Mouse (Mus musculus) hematopoietic stem cell, adult 5-6 weeks (primary cell): ENCODE results near the gene Slc22a7. TPM values are rescaled to one million over a fixed set of nuclear protein-coding genes. Genes with fewer than 3 reads are reported as not detected.

Source experiments
- ATAC-seq, 2 experiments: fragments of 125-278 bp in 1 of 2; replicated peaks in 1 of 2; 2 replicates each; pipeline ENCODE4 v1.8.0; 2016 to 2017; ENCODE audit warnings: inconsistent platforms in 2 of 2, mild to moderate bottlenecking in 2 of 2, moderate number of reproducible peaks in 2 of 2, low read depth in 1 of 2, moderate TSS enrichment in 1 of 2; ENCODE audit not compliant: low FRiP score in 2 of 2, poor library complexity in 2 of 2, severe bottlenecking in 2 of 2, insufficient read depth in 1 of 2, low TSS enrichment in 1 of 2
- total RNA-seq: library from RNA; stranded (forward); fragments of 172-1452, 232-1000 nt; gene quantifications from 2 replicates; pipeline ENCODE4 v1.2.3, GENCODE M21; 2017

Gene Slc22a7
- total RNA-seq, 1 experiment from 2014 or later, result not detected

GRCm38 (mm10) chr17:46452683-46453082 is 14.4 kb upstream of the Slc22a7 start:
- no peak for ATAC-seq

- ATAC-seq, result no peak
These were observed 8.0 kb upstream of the Slc22a7 start for GRCm38 (mm10) chr17:46446264-46446663.

- ATAC-seq, result no peak
These were observed 6.8 kb upstream of the Slc22a7 start for GRCm38 (mm10) chr17:46444839-46445579.

GRCm38 (mm10) chr17:46439176-46439575 is 919 bp upstream of the Slc22a7 start:
- ATAC-seq, result no peak

GRCm38 (mm10) chr17:46436672-46437366 is 1.4 kb downstream of the Slc22a7 start:
- ATAC-seq, result peak; percentile 61 to 75; a peak in 3 of 4 replicates

GRCm38 (mm10) chr17:46433627-46434026 is 4.6 kb downstream of the Slc22a7 start:
- ATAC-seq, result peak in 1 of 2 experiments; percentile 36; a peak in 1 of 4 replicates

- no peak for ATAC-seq
These were observed 9.4 kb downstream of the Slc22a7 start, which contains the start of gene Crip3 for GRCm38 (mm10) chr17:46428761-46429414. Crip3 (plus strand) TSS chr17:46428926.

- no peak for ATAC-seq
These were observed 11.8 kb downstream of the Slc22a7 start for GRCm38 (mm10) chr17:46426496-46426895.

- no peak for ATAC-seq
These were observed 18.5 kb downstream of the Slc22a7 start for GRCm38 (mm10) chr17:46419717-46420116.

- no peak for ATAC-seq
These were observed 19.6 kb downstream of the Slc22a7 start for GRCm38 (mm10) chr17:46418628-46419027.

- ATAC-seq, result no peak
These were observed 29.8 kb downstream of the Slc22a7 start for GRCm38 (mm10) chr17:46408478-46408877.

GRCm38 (mm10) chr17:46394631-46395030 is 43.6 kb downstream of the Slc22a7 start:
- ATAC-seq, result no peak

GRCm38 (mm10) chr17:46393012-46393411 is 45.2 kb downstream of the Slc22a7 start:
- ATAC-seq, result peak; percentile 46 to 60; a peak in 2 of 4 replicates

GRCm38 (mm10) chr17:46388200-46388599 is 50.1 kb downstream of the Slc22a7 start:
- ATAC-seq, result no peak

- ATAC-seq, result no peak
These were observed 54.0 kb downstream of the Slc22a7 start for GRCm38 (mm10) chr17:46384061-46384801.

- ATAC-seq, result peak; percentile 90 to 92
These were observed 54.8 kb downstream of the Slc22a7 start, which contains the start of gene Zfp318 for GRCm38 (mm10) chr17:46383294-46384060. Zfp318 (plus strand) TSS chr17:46383731.
